Mouse (Mus musculus) adrenal gland, adult 10 weeks (tissue): Measurements from ENCODE around the gene Atp11c. TPM values are rescaled to one million over a fixed set of nuclear protein-coding genes. Genes with fewer than 3 reads are reported as not detected.

Experiments
- polyA plus RNA-seq: library from polyadenylated mRNA; stranded (reverse); fragments of 350-450 nt; fragmentation: Illumina TruSeq; extraction: RNeasy Lipid Tissue Mini Kit (QIAGEN cat#74804); gene quantifications from one replicate; pipeline ENCODE4 v1.2.3, GENCODE M21; 2014; ENCODE audit warnings: low read depth, low replicate concordance

Gene Atp11c
- polyA plus RNA-seq = 68.9 TPM

DNA sequence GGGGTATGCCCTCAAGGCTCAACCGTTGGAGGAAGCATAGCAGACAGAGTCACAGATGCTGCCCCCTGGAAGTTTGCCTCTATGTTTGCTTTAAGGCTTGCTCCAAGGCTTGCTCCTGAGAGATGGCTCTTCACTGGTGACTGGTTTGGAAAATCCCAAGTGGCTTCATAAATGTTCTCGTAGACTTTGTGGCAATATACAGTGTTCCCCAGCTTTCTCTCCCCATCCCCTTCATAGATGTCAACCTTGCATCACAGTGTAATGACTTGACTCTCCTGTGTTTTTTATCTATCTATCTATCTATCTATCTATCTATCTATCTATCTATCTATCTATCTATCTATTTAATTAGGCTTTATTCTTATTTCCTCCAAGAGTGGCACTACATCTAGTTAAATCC is at the start of gene Atp11c:
TSS of gene Atp11c (minus strand) at position 101 of the 400 bp plus-strand sequence.

DNA sequence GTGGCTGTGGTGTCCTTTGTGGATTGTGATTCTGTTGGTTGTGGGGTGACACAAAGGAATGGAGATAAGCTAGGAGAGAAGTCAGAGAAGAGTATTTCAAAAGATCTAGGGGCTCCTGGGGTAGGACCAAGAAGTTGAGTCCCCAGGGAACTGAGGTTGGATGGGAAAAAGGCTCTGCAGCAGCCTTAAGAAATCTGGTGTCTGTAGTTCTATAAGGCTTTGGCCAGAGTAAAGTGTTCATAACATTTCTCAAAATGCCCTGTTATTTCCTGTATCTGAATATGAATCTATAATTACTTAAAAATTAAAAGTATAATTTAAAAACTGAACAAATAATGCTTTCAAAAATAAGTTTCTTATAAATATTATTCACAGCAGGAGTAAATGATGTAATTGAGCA is 53.3 kb downstream of the Atp11c start, which contains the start of gene Gm7073:
TSS of gene Gm7073 (minus strand) at position 101 of the 400 bp plus-strand sequence.

DNA sequence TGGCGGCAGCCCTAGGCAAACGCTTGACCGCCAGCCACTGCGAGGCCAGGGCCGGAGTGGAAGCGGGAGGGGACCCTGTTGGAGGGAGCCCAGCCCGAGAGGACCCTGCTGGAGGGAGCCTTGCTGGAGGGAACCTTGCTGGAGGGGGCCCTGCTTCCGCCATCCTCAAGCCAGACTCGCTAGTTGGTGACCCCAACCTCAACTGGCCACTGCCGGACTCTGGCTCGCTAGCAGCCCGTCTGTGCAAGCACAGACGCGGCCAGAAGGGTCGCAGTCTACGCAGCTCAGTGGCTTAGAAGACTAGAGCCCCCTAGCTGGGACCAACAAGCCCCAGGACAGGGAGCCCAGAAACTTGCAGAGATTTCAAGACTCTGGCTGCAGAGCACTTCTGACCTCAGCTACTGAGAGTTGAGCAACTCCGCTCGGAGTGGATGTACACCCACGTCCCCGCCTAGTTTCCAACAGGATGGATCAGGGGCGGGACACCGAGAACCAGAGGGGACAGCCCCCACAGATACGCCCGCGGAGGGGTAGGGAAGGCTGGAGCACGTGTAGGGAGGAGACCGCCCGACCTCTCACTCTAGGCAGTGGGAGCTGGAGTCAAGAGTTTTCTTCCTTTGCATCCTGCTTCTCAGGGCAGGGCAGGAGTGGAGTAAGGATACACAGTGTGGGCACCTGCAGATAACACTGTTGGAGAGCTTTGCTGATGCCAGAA is 413.6 kb downstream of the Atp11c start, which contains the start of gene Mcf2:
TSS of gene Mcf2 (minus strand) at position 346 of the 715 bp plus-strand sequence.

Other genes starting within 250 kb of the Atp11c start
- gene Gm7073, start 53.4 kb downstream of the Atp11c start, polyA plus RNA-seq = not detected